ENCODE assay signal across 14 mouse cellular contexts in the genomic region with DNA sequence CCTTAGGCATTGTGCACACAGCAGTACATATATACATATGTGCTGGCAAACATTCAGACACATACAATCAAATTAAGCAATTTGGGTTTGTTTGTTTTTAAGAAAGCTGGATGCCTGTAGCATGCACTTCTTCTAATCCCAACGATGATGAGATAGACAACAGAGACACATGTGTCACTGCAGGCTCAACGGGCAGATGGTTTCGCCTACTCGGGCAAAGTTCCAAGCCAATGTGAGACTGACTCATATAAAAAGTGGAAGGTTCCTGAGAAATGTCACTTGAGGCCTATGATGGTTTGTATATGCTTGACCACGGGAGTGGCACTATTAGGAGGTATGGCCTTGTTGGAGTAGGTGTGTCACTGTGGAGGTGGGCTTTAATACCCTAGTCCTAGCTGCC. TPM values are rescaled to one million over a fixed set of nuclear protein-coding genes. Genes with fewer than 3 reads are reported as not detected.
A peak's percentile ranks its signal among the peaks of the same experiment; 100 is the strongest.
DNase-seq lines count a peak whose midpoint lies in the region; ATAC-seq and TF ChIP-seq lines count a peak whose summit lies in the region.
"Had no signal": no experiment of that assay in that cellular context is flagged by ENCODE, and none has a peak within 500 bp of the region (broad histone marks: within the 10 kb centered on the region; RNA-seq: fewer than 3 reads in every experiment).

No protein-coding gene starts in this region.

- no peak for TF ChIP-seq RAD21 in MEL (IDR thresholded peaks at IDR 0.05; ENCODE audit: low read depth, low read length)

- no peaks in the 10 kb centered on the region; a peak in 1 of 4 replicates for H3K27me3 ChIP-seq in MEL (ENCODE audit: control insufficient read depth in 1 of 2, insufficient read depth in 2 of 2, low read length in 2 of 2)
- no peaks in the 10 kb centered on the region; the same call in 1 of the 2 replicates for H3K27me3 ChIP-seq in intestine, postnatal 0 days (replicated peaks; ENCODE audit: control insufficient read depth, insufficient read depth, low read length)
- H3K27me3 ChIP-seq in embryonic facial prominence, embryonic 10.5 days (replicated peaks; ENCODE audit: low read depth, poor library complexity, severe bottlenecking), result peaks cover 21% of the 10 kb centered on the region

- DNase-seq in layer of hippocampus, adult 11-12 months (ENCODE audit: low spot score), result peak; percentile 45
- DNase-seq in layer of hippocampus, postnatal 10 days (ENCODE audit: low spot score in 2 of 2), result no peak
- peak; percentile 69 for DNase-seq in MEL (ENCODE audit: low read depth, low spot score)
- peak; percentile 78 for DNase-seq in adrenal gland, postnatal 14 days
- DNase-seq in layer of hippocampus, adult 8-10 months (ENCODE audit: low spot score in 2 of 2), result peak; percentile 37 to 53
- DNase-seq in embryonic facial prominence, embryonic 10.5 days (ENCODE audit: low spot score), result no peak
- DNase-seq: embryo, embryonic 11 days; gastrocnemius, postnatal 36 days; kidney, adult 11 months; thymus, postnatal 25 days had no signal

- peaks cover 0 to 4% of the 10 kb centered on the region in 2 experiments; a peak in 1 of 4 replicates for H3K36me3 ChIP-seq in MEL (ENCODE audit: control insufficient read depth in 1 of 2, insufficient read depth in 2 of 2, low read length in 2 of 2)
- no peaks in the 10 kb centered on the region for H3K36me3 ChIP-seq in intestine, postnatal 0 days (ENCODE audit: control insufficient read depth, insufficient read depth)
- no peaks in the 10 kb centered on the region for H3K36me3 ChIP-seq in embryonic facial prominence, embryonic 10.5 days (replicated peaks)
- H3K36me3 ChIP-seq: liver, embryonic 12.5 days had no signal

- H3K4me3 ChIP-seq in MEL (ENCODE audit: control insufficient read depth in 1 of 2, insufficient read depth in 1 of 2, low read depth in 2 of 2, low read length in 2 of 2), result no peak overlapping the region
- H3K4me3 ChIP-seq in intestine, postnatal 0 days (ENCODE audit: low read depth, low read length), result no peak overlapping the region
- no peak overlapping the region for H3K4me3 ChIP-seq in embryonic facial prominence, embryonic 10.5 days
- H3K4me3 ChIP-seq: liver, embryonic 12.5 days had no signal

- H3K4me2 ChIP-seq in intestine, postnatal 0 days (replicated peaks; ENCODE audit: low read depth), result no peak overlapping the region
- H3K4me2 ChIP-seq: liver, embryonic 12.5 days had no signal

- 75% methylated on average over 5 of the region's 5 CpGs for WGBS in intestine, postnatal 0 days
- 90% methylated on average over 5 of the region's 5 CpGs for WGBS in embryonic facial prominence, embryonic 10.5 days

- ATAC-seq in intestine, postnatal 0 days, result no peak
- no peak for ATAC-seq in activated CD4-positive, CD25-positive, alpha-beta regulatory T cell, adult 4 months
- ATAC-seq: liver, embryonic 12.5 days had no signal

- H3K27ac ChIP-seq in MEL (ENCODE audit: control insufficient read depth, low read depth, low read length), result no peak overlapping the region
- H3K27ac ChIP-seq in intestine, postnatal 0 days (ENCODE audit: low read depth, low read length), result no peak overlapping the region
- no peak overlapping the region for H3K27ac ChIP-seq in embryonic facial prominence, embryonic 10.5 days (replicated peaks)
- H3K27ac ChIP-seq: liver, embryonic 12.5 days had no signal

- no peaks in the 10 kb centered on the region for H3K79me2 ChIP-seq in MEL (ENCODE audit: control insufficient read depth, insufficient read depth, low read length, poor library complexity)

- no peak for TF ChIP-seq EP300 in MEL (IDR thresholded peaks at IDR 0.05; ENCODE audit: low read depth in 1 of 2, low read length in 2 of 2)

- H3K9me3 ChIP-seq in MEL (replicated peaks; ENCODE audit: insufficient read depth, low read length), result no peaks in the 10 kb centered on the region
- no peaks in the 10 kb centered on the region for H3K9me3 ChIP-seq in intestine, postnatal 0 days (ENCODE audit: control insufficient read depth)
- H3K9me3 ChIP-seq in embryonic facial prominence, embryonic 10.5 days, result no peaks in the 10 kb centered on the region
- H3K9me3 ChIP-seq: liver, embryonic 12.5 days had no signal

- TF ChIP-seq CTCF in MEL (IDR thresholded peaks at IDR 0.05 in 2 of 3, conservative IDR thresholded peaks at IDR 0.05 in 1 of 3; ENCODE audit: control insufficient read depth in 1 of 3, insufficient read depth in 1 of 3, low read depth in 2 of 3, low read length in 3 of 3, poor library complexity in 1 of 3, severe bottlenecking in 1 of 3), result no peak
- TF ChIP-seq CTCF in intestine, postnatal 0 days (IDR thresholded peaks at IDR 0.05; ENCODE audit: low read depth), result no peak

- H3K9ac ChIP-seq in MEL (ENCODE audit: control insufficient read depth, low read depth, low read length, poor library complexity, severe bottlenecking), result no peak overlapping the region
- H3K9ac ChIP-seq in intestine, postnatal 0 days (ENCODE audit: low read depth, low read length), result no peak overlapping the region
- H3K9ac ChIP-seq: liver, embryonic 12.5 days had no signal

- no peak for TF ChIP-seq POLR2A in MEL (IDR thresholded peaks at IDR 0.05; ENCODE audit: control insufficient read depth in 1 of 2, insufficient read depth in 1 of 2, low read depth in 1 of 2, low read length in 2 of 2, poor library complexity in 1 of 2)

- peaks cover 0 to 3% of the 10 kb centered on the region in 2 experiments; a peak in 1 of 4 replicates for H3K4me1 ChIP-seq in MEL (ENCODE audit: control insufficient read depth in 1 of 2, insufficient read depth in 2 of 2, low read length in 2 of 2)
- H3K4me1 ChIP-seq in intestine, postnatal 0 days (replicated peaks; ENCODE audit: control insufficient read depth, insufficient read depth, low read length), result no peaks in the 10 kb centered on the region
- peaks cover 5% of the 10 kb centered on the region; the same call in 1 of the 2 replicates for H3K4me1 ChIP-seq in embryonic facial prominence, embryonic 10.5 days

TF ChIP-seq in MEL, 35 proteins besides CTCF, POLR2A, EP300 and RAD21:
- TF ChIP-seq MYC (IDR thresholded peaks at IDR 0.05; ENCODE audit: low read depth, low read length), result 0 out of 2 replicates have a peak, but pooled peaks have one; percentile 32
- no peak for TF ChIP-seq USF1 (IDR thresholded peaks at IDR 0.05; ENCODE audit: low read depth, low read length)
- peak; percentile 33; the same call in 1 of the 2 replicates for TF ChIP-seq MAX (IDR thresholded peaks at IDR 0.05; ENCODE audit: low read length)
- TF ChIP-seq MXI1 (IDR thresholded peaks at IDR 0.05; ENCODE audit: low read depth, low read length), result peak; percentile 41; the same call in 1 of the 2 replicates
- TF ChIP-seq ETS1 (IDR thresholded peaks at IDR 0.05; ENCODE audit: low read depth, low read length), result 0 out of 2 replicates have a peak, but pooled peaks have one; percentile 21
TF ChIP-seq in MEL: peak in this region for 4.

RNA-seq across cellular contexts. Expression of gene Slc41a2, which starts 5.5 kb away (rescaled TPM):
- total RNA-seq in layer of hippocampus, postnatal 10 days (2021), result 10 to 100 TPM; 35.4 to 43.7 TPM
- not detected in 2 replicates for total RNA-seq in MEL (2012; rRNA removed)
- not detected for polyA plus RNA-seq in MEL (2012; ENCODE audit: insufficient read depth in 1 of 2, insufficient read length in 2 of 2, low read depth in 1 of 2, low replicate concordance in 2 of 2, missing spikeins in 1 of 2)
- 5.1 and 7.2 TPM in 2 replicates for total RNA-seq in adrenal gland, postnatal 14 days (2021)
- total RNA-seq in layer of hippocampus, adult 8-10 months (2022), result 10 to 100 TPM; 22.7 to 29.9 (median 24.5) TPM
- polyA plus RNA-seq in intestine, postnatal 0 days (2015; fragmentation: Nextera tagmentation; extraction: Ambion mirVana), result 1.6 and 1.9 TPM in 2 replicates
- polyA plus RNA-seq in activated CD4-positive, CD25-positive, alpha-beta regulatory T cell, adult 4 months (2017; shearing (Covaris generic)), result 1 to 10 TPM in 1 of 2 experiments, under 1 TPM in 1; 0.29 to 1.1 TPM
- polyA plus RNA-seq in embryonic facial prominence, embryonic 10.5 days (2016; fragmentation: Nextera tagmentation; extraction: Ambion mirVana), result 0.21 and 0.27 TPM in 2 replicates
- total RNA-seq: hematopoietic stem cell, adult 5-6 weeks had no signal

RNA-seq across cellular contexts. Expression of gene D10Wsu102e, which starts 16.9 kb away (rescaled TPM):
- 1 to 10 TPM; 2.7 to 3.1 TPM for total RNA-seq in layer of hippocampus, postnatal 10 days (2021)
- 2.1 and 2.2 TPM in 2 replicates for total RNA-seq in MEL (2012; rRNA removed)
- 1 to 10 TPM; 1.9 to 2.7 TPM for polyA plus RNA-seq in MEL (2012; ENCODE audit: insufficient read depth in 1 of 2, insufficient read length in 2 of 2, low read depth in 1 of 2, low replicate concordance in 2 of 2, missing spikeins in 1 of 2)
- total RNA-seq in adrenal gland, postnatal 14 days (2021), result 0.63 and 0.94 TPM in 2 replicates
- 1 to 10 TPM; 2.9 to 3.5 (median 3.3) TPM for total RNA-seq in layer of hippocampus, adult 8-10 months (2022)
- polyA plus RNA-seq in intestine, postnatal 0 days (2015; fragmentation: Nextera tagmentation; extraction: Ambion mirVana), result 0.17 and 0.21 TPM in 2 replicates
- polyA plus RNA-seq in activated CD4-positive, CD25-positive, alpha-beta regulatory T cell, adult 4 months (2017; shearing (Covaris generic)), result under 1 TPM; 0.92 to 0.98 TPM
- polyA plus RNA-seq in embryonic facial prominence, embryonic 10.5 days (2016; fragmentation: Nextera tagmentation; extraction: Ambion mirVana), result 1.3 TPM in 2 replicates

Comparison
In these comparisons a context has a peak if more than half of its experiments do, and no peak if none do; other contexts are left out.
1. DNase-seq: peak in layer of hippocampus, adult 11-12 months (single experiment), MEL (single experiment), adrenal gland, postnatal 14 days (single experiment) and layer of hippocampus, adult 8-10 months (2 of 2); none in layer of hippocampus, postnatal 10 days (0 of 2) and embryonic facial prominence, embryonic 10.5 days (single experiment).